Mouse (Mus musculus) frontal cortex, adult 2 months (tissue): ENCODE results near the gene Mcidas. TPM values are rescaled to one million over a fixed set of nuclear protein-coding genes. Genes with fewer than 3 reads are reported as not detected.

Source experiments
- polyA plus RNA-seq: library from polyadenylated mRNA; depleted of rRNA; stranded (reverse); fragments of >200 nt; gene quantifications from 2 replicates; pipeline ENCODE4 v1.2.3, GENCODE M21; 2012; rRNA removed

Gene Mcidas
- polyA plus RNA-seq, 1 experiment: 0.26 TPM

Other genes with a start within 250 kb of the Mcidas start
- gene Plpp1, start 193.1 kb upstream of the Mcidas start, polyA plus RNA-seq: 27.1 and 29.7 TPM in 2 replicates
- gene Mtrex, start 66.4 kb upstream of the Mcidas start, polyA plus RNA-seq: 41.4 and 42.7 TPM in 2 replicates
- gene Dhx29, start 66.4 kb upstream of the Mcidas start, polyA plus RNA-seq: 10.9 and 11.1 TPM in 2 replicates
- gene Ccno, start 6.0 kb upstream of the Mcidas start, polyA plus RNA-seq: 2.6 and 2.9 TPM in 2 replicates
- gene Cdc20b, start 41.3 kb downstream of the Mcidas start, polyA plus RNA-seq: 0.06 and 0.19 TPM in 2 replicates
- gene Gpx8, start 52.6 kb downstream of the Mcidas start, polyA plus RNA-seq: 12.8 and 13.4 TPM in 2 replicates
- gene Gzma, start 107.1 kb downstream of the Mcidas start, polyA plus RNA-seq: not detected in 2 replicates
- 0.44 and 0.56 TPM in 2 replicates for gene Esm1, start 215.8 kb downstream of the Mcidas start, polyA plus RNA-seq
- gene Gzmk, start 232.1 kb downstream of the Mcidas start, polyA plus RNA-seq: 0.15 and 0.24 TPM in 2 replicates